Mouse (Mus musculus) hindbrain, embryonic 15.5 days (tissue): Measurements from ENCODE around the gene Mlx. TPM values are rescaled to one million over a fixed set of nuclear protein-coding genes. Genes with fewer than 3 reads are reported as not detected.
A peak's percentile ranks its signal among the peaks of the same experiment; 100 is the strongest.

Experiments
- ATAC-seq: fragments of 200-750 bp; cut with Nextera tagmentation; 2 replicates; pipeline ENCODE4 v1.8.0; 2017; ENCODE audit warnings: low read depth, moderate number of reproducible peaks, moderate TSS enrichment; ENCODE audit not compliant: low FRiP score
- H3K27ac ChIP-seq: fragments of 300-500 bp; sonication (generic); replicated peaks from 2 replicates; pipeline ENCODE4 v1.5.1; 2015; ENCODE audit warnings: mild to moderate bottlenecking, inconsistent platforms
- H3K27me3 ChIP-seq: fragments of 300-500 bp; sonication (generic); 2 replicates; pipeline ENCODE4 v1.6.1; 2015; ENCODE audit warnings: control low read depth, inconsistent platforms
- H3K36me3 ChIP-seq: fragments of 300-500 bp; sonication (generic); 2 replicates; pipeline ENCODE4 v1.6.1; 2015; ENCODE audit warnings: control low read depth, inconsistent platforms
- H3K4me1 ChIP-seq: fragments of 300-500 bp; sonication (generic); replicated peaks from 2 replicates; pipeline ENCODE4 v1.6.1; 2015; ENCODE audit warnings: control low read depth, inconsistent platforms
- H3K4me2 ChIP-seq: fragments of 300-500 bp; sonication (generic); 2 replicates; pipeline ENCODE4 v1.6.1; 2015; ENCODE audit warnings: moderate library complexity, mild to moderate bottlenecking, inconsistent platforms
- H3K4me3 ChIP-seq: fragments of 300-500 bp; sonication (generic); 2 replicates; pipeline ENCODE4 v1.5.1; 2015; ENCODE audit warnings: mild to moderate bottlenecking, inconsistent platforms
- H3K9ac ChIP-seq: fragments of 300-500 bp; sonication (generic); 2 replicates; pipeline ENCODE4 v1.6.1; 2015; ENCODE audit warnings: inconsistent platforms
- H3K9me3 ChIP-seq: fragments of 300-500 bp; sonication (generic); 2 replicates; pipeline ENCODE4 v1.6.1; 2016; ENCODE audit warnings: control low read depth, inconsistent platforms
- WGBS: fragments of 180-500 bp; shearing (Covaris S2); methylation state at CpG from one replicate; pipeline ENCODE4 v1.1.7; 2015; 5-methylcytosine and 5-hydroxymethylcytosine counted together
- polyA plus RNA-seq: library from polyadenylated mRNA; unstranded; fragments of >200 nt; fragmentation: Nextera tagmentation; extraction: Ambion mirVana; gene quantifications from 2 replicates; pipeline ENCODE4 v1.2.1, GENCODE M21; 2015

Mlx gene
- polyA plus RNA-seq, 1 experiment from 2014 or later: 85.1 TPM

DNA sequence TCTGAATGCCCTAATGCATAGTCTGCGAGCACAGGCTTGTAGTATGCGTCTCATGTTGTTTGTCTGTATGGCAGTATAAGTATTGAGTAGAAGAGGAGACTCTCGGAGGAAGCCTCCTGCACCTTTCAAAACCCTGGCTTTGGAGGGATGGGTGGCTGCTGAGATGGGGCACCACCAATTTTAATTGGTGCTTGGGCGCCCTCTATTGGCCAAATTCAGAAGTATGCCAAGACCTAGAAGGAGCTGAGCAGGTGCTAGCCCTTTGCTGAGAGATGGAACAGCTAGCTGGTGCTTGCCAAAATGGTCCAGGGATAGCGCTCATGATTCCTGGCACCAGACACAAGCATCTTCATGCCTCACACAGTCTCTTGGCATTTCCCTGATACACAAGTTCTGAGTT lies 29.2 kb upstream of the Mlx start:
- Histone ChIP-seq H3K4me3 (no peak overlapping the region), H3K27me3 (no peaks in the 10 kb centered on the region), H3K4me2 (no peak overlapping the region), H3K36me3 (peaks cover 72% of the 10 kb centered on the region), H3K9ac (no peak overlapping the region), H3K9me3 (no peaks in the 10 kb centered on the region), H3K27ac (no peak overlapping the region), H3K4me1 (no peaks in the 10 kb centered on the region)
- ATAC-seq: no peak
- WGBS: 37% methylated on average over 5 of the region's 5 CpGs

DNA sequence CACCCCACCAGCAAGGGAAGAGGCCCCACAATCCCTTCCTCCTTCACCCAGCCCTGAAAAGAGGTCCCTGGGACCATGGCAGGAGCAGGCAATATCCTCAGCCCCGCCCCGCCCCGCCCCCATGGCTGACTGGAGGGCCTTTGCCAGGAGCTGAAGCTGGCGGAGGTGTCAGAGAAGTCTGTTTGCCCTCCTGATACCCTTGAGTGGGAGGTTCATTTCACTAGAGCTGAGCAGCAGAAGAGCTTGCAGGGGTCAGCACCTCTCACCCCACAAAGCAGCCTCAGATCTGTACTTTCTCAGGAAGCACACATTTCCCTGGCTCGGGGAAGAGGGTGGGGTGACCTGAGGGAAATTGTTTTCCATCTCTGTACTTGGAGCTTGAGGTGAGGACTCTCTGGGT lies 28.4 kb upstream of the Mlx start:
- WGBS: 90% methylated on average over 5 of the region's 5 CpGs
- Histone ChIP-seq H3K36me3 (peaks cover 66% of the 10 kb centered on the region), H3K9me3 (no peaks in the 10 kb centered on the region), H3K4me1 (0 out of 2 replicates have a peak, but pooled peaks cover 1% of the 10 kb centered on the region), H3K9ac (no peak overlapping the region), H3K4me2 (no peak overlapping the region), H3K27me3 (no peaks in the 10 kb centered on the region), H3K4me3 (no peak overlapping the region), H3K27ac (no peak overlapping the region)
- ATAC-seq: no peak

DNA sequence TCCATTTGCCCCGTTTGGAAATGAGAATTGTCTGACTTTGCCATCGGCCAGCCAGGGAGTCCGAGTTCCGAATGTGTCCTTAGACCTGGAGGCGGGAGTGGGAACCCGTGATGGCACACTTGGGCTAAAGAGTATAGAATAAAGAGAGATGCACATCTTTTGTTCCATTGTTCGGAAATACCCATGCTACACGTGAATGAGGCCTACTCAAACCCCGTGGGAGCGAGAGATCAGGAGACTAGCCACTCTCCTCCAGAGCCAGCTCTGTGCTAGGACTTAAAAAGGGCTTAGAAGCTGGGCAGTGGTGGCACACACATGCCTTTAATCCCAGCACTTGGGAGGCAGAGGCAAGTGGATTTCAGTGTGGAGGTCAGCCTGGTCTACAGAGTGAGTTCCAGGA lies 27.6 kb upstream of the Mlx start:
- no peak for ATAC-seq
- H3K36me3 ChIP-seq: peaks cover 60% of the 10 kb centered on the region
- H3K9ac ChIP-seq: no peak overlapping the region
- WGBS: 70% methylated on average over 10 of the region's 10 CpGs
- 0 out of 2 replicates have a peak, but pooled peaks cover 3% of the 10 kb centered on the region for H3K4me1 ChIP-seq
- no peaks in the 10 kb centered on the region for H3K27me3 ChIP-seq
- H3K27ac ChIP-seq: no peak overlapping the region
- no peaks in the 10 kb centered on the region for H3K9me3 ChIP-seq
- no peak overlapping the region for H3K4me2 ChIP-seq
- no peak overlapping the region for H3K4me3 ChIP-seq

DNA sequence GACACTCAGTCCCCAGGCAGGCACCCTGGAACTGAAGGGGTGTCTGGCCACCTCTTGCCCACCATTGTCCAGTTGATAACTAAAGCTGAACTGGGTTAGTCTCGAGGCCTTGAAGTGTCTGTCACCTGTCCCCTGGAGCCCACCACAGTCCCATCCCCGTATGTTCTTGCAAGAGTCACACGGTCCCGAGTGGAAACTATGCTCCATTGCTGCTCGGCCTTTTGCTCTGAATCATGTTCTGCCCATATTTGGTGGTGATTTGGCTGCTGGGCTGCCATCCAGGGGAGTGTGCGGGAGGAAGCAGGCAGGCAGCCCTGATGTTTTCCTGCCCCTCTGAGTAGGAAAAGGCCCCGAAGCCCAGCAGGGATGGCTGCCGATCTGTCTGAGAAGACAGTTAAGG lies 27.0 kb upstream of the Mlx start:
- Histone ChIP-seq H3K36me3 (peaks cover 54% of the 10 kb centered on the region), H3K27me3 (no peaks in the 10 kb centered on the region), H3K4me3 (no peak overlapping the region), H3K4me1 (0 out of 2 replicates have a peak, but pooled peaks cover 3% of the 10 kb centered on the region), H3K4me2 (no peak overlapping the region), H3K9ac (no peak overlapping the region), H3K27ac (peak overlapping the region; percentile 63; the same call in 1 of the 2 replicates), H3K9me3 (no peaks in the 10 kb centered on the region)
- no peak for ATAC-seq
- 67% methylated on average over 8 of the region's 8 CpGs for WGBS

DNA sequence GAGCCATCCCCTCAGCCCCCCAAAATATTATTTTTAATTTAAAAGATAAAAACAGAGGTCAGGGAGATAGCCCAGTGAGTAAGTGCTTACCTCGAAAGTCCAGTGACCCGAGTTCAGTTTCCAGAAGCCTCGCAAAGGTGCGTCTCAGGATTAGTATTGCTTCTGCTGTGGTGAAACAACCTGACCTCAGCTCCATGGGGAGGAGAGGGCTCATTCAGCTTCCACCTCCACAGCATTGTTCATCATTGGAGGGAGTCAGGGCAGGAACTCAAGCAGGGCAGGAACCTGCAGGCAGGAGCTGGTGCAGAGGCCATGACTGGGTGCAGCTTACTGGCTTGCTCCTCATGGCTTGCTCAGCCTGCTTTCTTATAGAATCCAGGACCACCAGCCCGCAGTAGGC lies 26.0 kb upstream of the Mlx start:
- WGBS: 89% methylated on average over 5 of the region's 5 CpGs
- Histone ChIP-seq H3K4me1 (0 out of 2 replicates have a peak, but pooled peaks cover 3% of the 10 kb centered on the region), H3K27ac (no peak overlapping the region), H3K27me3 (no peaks in the 10 kb centered on the region), H3K4me3 (no peak overlapping the region), H3K4me2 (no peak overlapping the region), H3K9ac (no peak overlapping the region), H3K9me3 (no peaks in the 10 kb centered on the region), H3K36me3 (peaks cover 44% of the 10 kb centered on the region)
- ATAC-seq: no peak

DNA sequence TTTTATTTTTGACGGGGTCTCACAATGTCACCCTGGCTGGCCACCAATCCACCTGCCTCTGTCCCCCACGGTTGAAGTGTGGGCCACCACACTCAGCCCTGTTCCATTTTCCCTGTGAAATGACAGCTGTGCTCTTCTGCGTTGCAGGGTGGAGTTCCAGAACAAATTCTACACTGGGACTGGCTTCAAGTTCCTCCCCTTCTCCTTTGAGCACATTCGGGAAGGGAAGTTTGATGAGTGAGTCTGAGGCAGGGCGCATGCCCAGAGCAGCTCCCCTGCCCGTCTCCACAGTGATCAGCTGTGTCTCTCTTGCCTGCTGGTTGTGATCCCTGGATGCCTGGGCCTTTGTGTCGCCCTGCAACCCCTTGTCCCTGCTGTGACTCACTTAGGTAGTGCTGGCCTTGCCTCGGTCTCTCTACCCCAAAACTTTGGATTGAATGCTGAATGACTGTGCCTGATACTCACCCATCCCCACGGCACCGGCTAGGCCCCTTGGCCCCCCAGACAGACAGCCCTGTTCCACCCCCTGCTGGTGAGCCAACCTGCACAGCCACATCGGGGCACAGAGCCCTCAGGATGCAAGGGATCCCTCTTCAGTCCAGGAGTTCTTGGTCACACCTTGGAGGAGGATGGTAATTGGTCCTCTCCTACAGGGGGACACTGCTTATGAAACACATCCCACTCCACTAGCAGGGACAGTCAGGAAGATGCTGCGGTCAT lies 24.8 kb upstream of the Mlx start:
- H3K9me3 ChIP-seq: no peaks in the 10 kb centered on the region
- H3K27me3 ChIP-seq: no peaks in the 10 kb centered on the region
- ATAC-seq: no peak
- H3K4me1 ChIP-seq: peaks cover 11% of the 10 kb centered on the region
- H3K36me3 ChIP-seq: peaks cover 35% of the 10 kb centered on the region
- H3K4me2 ChIP-seq: no peak overlapping the region
- WGBS: 74% methylated on average over 12 of the region's 12 CpGs
- H3K4me3 ChIP-seq: no peak overlapping the region
- H3K9ac ChIP-seq: no peak overlapping the region
- H3K27ac ChIP-seq: peak overlapping the region; percentile 64; the same call in 1 of the 2 replicates

DNA sequence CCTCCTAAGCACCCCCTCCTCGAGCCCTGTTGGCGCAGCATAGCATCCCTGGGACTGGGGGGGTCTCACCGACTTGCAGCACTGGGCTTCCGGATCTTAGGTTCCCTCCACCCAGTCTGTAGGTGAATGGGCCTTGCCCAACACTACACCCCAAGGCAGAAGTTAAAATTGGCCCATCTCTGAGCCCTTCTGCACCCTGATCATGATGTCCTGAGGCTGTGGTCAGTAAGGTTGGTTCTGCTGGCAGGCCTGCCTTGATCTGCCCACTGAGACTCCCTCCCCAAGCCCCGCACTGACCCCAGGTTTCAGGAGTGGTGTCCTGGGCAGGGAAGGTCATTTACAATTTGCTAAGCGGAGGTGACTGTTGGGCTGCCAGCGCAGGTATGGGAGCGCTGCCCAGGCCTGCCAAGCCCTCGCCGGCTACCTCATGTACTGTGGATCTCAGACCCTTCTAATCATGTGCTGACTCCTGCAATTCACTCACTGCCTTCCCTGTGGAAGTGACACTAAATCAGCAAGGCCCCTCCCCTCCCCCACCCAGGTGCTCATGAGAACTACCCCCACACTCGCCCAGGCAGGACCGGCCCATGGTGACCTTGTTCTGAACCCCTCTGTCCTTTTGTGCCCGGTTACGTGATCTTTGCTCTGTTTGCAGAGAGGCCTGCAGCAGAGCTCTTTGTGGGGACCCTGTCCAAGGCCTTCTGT lies 24.0 kb upstream of the Mlx start:
- peaks cover 33% of the 10 kb centered on the region for H3K36me3 ChIP-seq

DNA sequence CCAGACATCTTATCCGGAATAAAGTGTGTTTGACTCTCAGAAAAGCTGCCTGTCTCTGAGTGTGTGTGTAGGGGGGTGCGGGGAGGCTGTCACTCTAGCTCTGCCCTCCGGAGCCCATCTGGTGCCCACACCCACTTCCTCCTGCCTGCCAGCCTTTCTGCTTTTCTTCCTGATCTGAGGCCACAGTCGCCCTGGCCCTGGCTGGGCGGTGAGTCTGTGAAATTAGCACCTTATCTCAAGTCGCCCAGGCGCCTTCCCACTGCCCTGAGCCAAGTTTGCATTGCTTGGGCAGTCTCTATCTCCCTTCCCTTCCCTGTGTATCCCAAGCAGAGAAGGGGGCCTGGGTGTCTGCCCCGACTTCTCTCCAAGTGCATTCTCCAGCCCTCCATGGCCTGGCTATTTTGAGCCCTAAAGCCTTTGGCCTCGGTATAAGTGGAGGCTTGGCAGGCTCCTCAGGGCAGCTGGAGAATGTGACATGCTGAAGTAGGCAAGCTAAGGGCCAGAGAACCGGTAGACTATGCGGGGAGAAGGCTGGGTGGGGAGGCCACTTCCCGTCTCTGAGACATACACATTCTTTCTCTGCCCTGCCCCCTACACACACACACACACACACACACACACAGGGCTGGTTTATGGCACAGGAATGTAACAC lies 23.3 kb upstream of the Mlx start:
- WGBS: 59% methylated on average over 12 of the region's 12 CpGs
- peaks cover 12% of the 10 kb centered on the region for H3K4me1 ChIP-seq
- H3K27me3 ChIP-seq: no peaks in the 10 kb centered on the region
- no peak overlapping the region for H3K9ac ChIP-seq
- H3K27ac ChIP-seq: peak overlapping the region; percentile 64
- no peak overlapping the region for H3K4me3 ChIP-seq
- H3K4me2 ChIP-seq: no peak overlapping the region
- peaks cover 26% of the 10 kb centered on the region for H3K36me3 ChIP-seq
- no peaks in the 10 kb centered on the region for H3K9me3 ChIP-seq
- no peak; the same call in 1 of the 2 replicates for ATAC-seq

More for the DNA sequence above, 24.0 kb upstream of the Mlx start:
- Histone ChIP-seq H3K27ac (peak overlapping the region; percentile 64), H3K27me3 (no peaks in the 10 kb centered on the region), H3K9me3 (no peaks in the 10 kb centered on the region), H3K4me2 (no peak overlapping the region), H3K4me1 (peaks cover 12% of the 10 kb centered on the region), H3K4me3 (no peak overlapping the region), H3K9ac (no peak overlapping the region)
- 76% methylated on average over 14 of the region's 14 CpGs for WGBS
- ATAC-seq: no peak

DNA sequence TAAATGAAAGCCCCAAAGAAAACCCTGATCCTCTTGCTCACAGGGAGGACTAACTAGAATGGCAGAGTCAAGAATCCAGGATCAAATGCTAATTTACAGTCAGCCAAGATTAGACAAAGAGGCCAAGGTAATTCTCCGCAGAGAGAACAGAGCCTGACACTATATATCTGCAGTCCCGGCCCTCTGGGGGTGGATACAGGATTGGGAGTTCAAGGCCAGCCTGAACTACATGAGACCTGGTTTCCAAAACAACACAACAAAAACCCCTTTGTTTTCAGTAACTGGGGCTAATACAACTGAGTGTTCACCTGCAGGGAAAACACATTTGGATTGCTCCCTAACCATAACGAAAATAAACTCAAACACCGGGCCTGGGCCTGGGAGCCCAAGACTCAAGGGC lies 22.6 kb upstream of the Mlx start:
- Histone ChIP-seq H3K27me3 (no peaks in the 10 kb centered on the region), H3K9ac (no peak overlapping the region), H3K4me3 (no peak overlapping the region), H3K36me3 (peaks cover 22% of the 10 kb centered on the region), H3K4me2 (no peak overlapping the region), H3K27ac (peak overlapping the region; percentile 64), H3K9me3 (no peaks in the 10 kb centered on the region), H3K4me1 (peaks cover 16% of the 10 kb centered on the region)
- ATAC-seq: no peak
- 85% methylated on average over 4 of the region's 4 CpGs for WGBS

DNA sequence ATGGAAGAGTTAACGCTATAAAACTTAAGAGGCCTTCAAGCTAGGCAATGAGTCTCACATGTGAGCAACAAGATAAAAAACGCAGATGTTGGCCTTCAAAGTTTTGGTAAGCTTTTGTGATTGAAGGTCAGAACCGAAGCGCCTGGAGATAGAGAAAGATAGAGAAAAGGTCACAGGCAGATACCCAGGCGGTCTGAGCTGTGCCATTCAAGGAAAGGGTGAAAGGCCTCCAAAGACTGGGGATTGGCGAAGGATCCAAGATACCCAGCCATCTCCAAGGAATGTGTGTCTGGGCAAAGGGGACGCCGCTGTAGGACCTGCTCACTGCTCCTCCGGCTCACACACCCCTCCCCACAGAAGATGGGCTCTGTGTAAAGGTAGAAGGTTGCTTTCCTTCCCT lies 22.1 kb upstream of the Mlx start:
- Histone ChIP-seq H3K4me2 (no peak overlapping the region), H3K27me3 (no peaks in the 10 kb centered on the region), H3K9me3 (no peaks in the 10 kb centered on the region), H3K4me3 (no peak overlapping the region), H3K9ac (no peak overlapping the region), H3K36me3 (peaks cover 20% of the 10 kb centered on the region), H3K27ac (no peak overlapping the region; the same call in 1 of the 2 replicates), H3K4me1 (peaks cover 19% of the 10 kb centered on the region)
- no peak for ATAC-seq
- WGBS: 91% methylated on average over 9 of the region's 9 CpGs

DNA sequence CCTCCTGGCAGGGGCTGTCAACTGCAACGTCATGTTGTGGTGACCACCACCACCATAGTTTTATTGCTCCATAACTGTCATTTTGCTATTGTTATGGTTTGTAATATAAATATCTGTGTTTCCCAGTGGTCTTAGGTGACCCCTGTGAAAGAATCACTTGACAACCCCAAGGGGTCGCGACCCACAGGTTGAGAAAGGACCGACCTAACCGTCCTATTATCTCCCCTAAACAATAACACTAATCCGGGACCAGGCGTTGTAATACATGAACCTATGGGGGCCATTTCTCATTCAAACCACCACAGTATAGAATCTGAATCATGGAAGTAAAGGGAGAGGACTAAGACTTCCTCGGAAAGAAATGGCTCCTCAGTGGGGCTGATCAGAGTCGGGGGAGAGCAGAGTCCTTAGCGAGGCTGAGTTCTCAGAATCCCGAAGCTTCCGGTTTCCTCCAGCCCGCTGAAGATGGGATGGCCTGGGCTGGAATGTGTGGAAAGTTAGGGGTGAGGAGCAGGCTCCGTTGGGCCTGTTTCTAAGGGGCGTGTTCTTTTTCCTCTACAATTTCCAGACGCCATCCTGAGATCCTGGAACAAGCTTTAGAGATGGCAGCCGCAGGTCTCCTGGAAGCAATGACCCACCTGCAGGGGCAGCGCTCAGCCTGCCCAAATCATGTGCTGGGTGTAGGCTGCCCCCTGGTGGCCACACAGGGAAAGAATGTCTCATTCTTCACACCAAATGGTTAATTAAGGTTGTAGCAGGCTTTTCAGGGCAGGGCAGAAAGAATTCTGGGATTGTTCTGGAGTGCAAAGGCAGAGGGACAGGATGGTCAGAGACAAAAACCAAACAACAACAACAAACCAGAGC lies 20.3 kb upstream of the Mlx start:
- H3K9me3 ChIP-seq: no peaks in the 10 kb centered on the region
- 22% methylated on average over 18 of the region's 18 CpGs for WGBS
- peak overlapping the region; percentile 26 for H3K4me3 ChIP-seq
- peak overlapping the region; percentile 46; the same call in 1 of the 2 replicates for H3K27ac ChIP-seq
- H3K9ac ChIP-seq: no peak overlapping the region
- peaks cover 14% of the 10 kb centered on the region for H3K36me3 ChIP-seq
- peak overlapping the region; percentile 56 for H3K4me2 ChIP-seq
- peaks cover 28% of the 10 kb centered on the region for H3K4me1 ChIP-seq
- no peak for ATAC-seq
- no peaks in the 10 kb centered on the region for H3K27me3 ChIP-seq
